Mouse (Mus musculus) forebrain, embryonic 14.5 days (tissue): ENCODE results near the gene Scgb2b27. TPM values are rescaled to one million over a fixed set of nuclear protein-coding genes. Genes with fewer than 3 reads are reported as not detected.
"Not testable (repeated sequence)": the region's sequence is repeated elsewhere in the genome, so short reads cannot be mapped to it uniquely, and the experiment has no call there.

Experiments used
- ATAC-seq: fragments of 200-750 bp; cut with Nextera tagmentation; 2 replicates; pipeline ENCODE4 v1.8.0; 2017; ENCODE audit warnings: mild to moderate bottlenecking, moderate library complexity
- DNase-seq: peaks from one replicate; pipeline ENCODE4 v3.0.0-alpha.2; 2015; ENCODE audit warnings: low spot score
- H3K27ac ChIP-seq: fragments of 300-500 bp; sonication (generic); 2 replicates; pipeline ENCODE4 v1.5.1; 2014; ENCODE audit warnings: low read depth, mild to moderate bottlenecking, control low read depth, low read length, moderate library complexity
- H3K27me3 ChIP-seq: fragments of 300-500 bp; sonication (generic); replicated peaks from 2 replicates; pipeline ENCODE4 v1.6.1; 2014; ENCODE audit warnings: low read length, control low read depth, mixed read lengths; ENCODE audit not compliant: control insufficient read depth, insufficient read depth
- H3K36me3 ChIP-seq: fragments of 300-500 bp; sonication (generic); 2 replicates; pipeline ENCODE4 v1.6.1; 2014; ENCODE audit warnings: low read length, control low read depth; ENCODE audit not compliant: control insufficient read depth, insufficient read depth
- H3K4me1 ChIP-seq: fragments of 300-500 bp; sonication (generic); 2 replicates; pipeline ENCODE4 v1.6.1; 2014; ENCODE audit warnings: antibody characterized with exemption, low read length, control low read depth; ENCODE audit not compliant: control insufficient read depth, insufficient read depth
- H3K4me2 ChIP-seq: fragments of 300-500 bp; sonication (generic); 2 replicates; pipeline ENCODE4 v1.6.1; 2014; ENCODE audit warnings: mild to moderate bottlenecking, control low read depth, low read length
- H3K4me3 ChIP-seq: fragments of 300-500 bp; sonication (generic); 2 replicates; pipeline ENCODE4 v1.5.1; 2014; ENCODE audit warnings: low read depth, low read length, control low read depth
- H3K9ac ChIP-seq: fragments of 300-500 bp; sonication (generic); 2 replicates; pipeline ENCODE4 v1.6.1; 2014; ENCODE audit warnings: mild to moderate bottlenecking, low read length, control low read depth, moderate library complexity
- H3K9me3 ChIP-seq: fragments of 300-500 bp; sonication (generic); replicated peaks from 2 replicates; pipeline ENCODE4 v1.6.1; 2016; ENCODE audit warnings: low read length, control low read depth, mixed read lengths; ENCODE audit not compliant: control insufficient read depth
- WGBS: fragments of 180-500 bp; shearing (Covaris S2); extraction: QIAGEN DNeasy Blood & Tissue Kit; methylation state at CpG from one replicate; pipeline ENCODE4 v1.1.7; 2014; 5-methylcytosine and 5-hydroxymethylcytosine counted together
- polyA plus RNA-seq: library from polyadenylated mRNA; unstranded; fragments of >200 nt; fragmentation: Nextera tagmentation; extraction: Ambion mirVana; gene quantifications from 2 replicates; pipeline ENCODE4 v1.2.1, GENCODE M21; 2014

Gene Scgb2b27
- polyA plus RNA-seq = not detected in 2 replicates

- WGBS = 73% methylated on average over 4 of the region's 4 CpGs
- Histone ChIP-seq H3K4me2 (no peak within 1 kb of the TSS), H3K4me1 (no peaks in the 10 kb centered on the region), H3K36me3 (no peaks in the 10 kb centered on the region), H3K27ac (no peak within 1 kb of the TSS), H3K4me3 (no peak within 1 kb of the TSS), H3K27me3 (no peaks in the 10 kb centered on the region), H3K9me3 (peaks cover 13% of the 10 kb centered on the region), H3K9ac (no peak within 1 kb of the TSS)
- ATAC-seq (no peak), DNase-seq (no peak)
Measured at GRCm38 (mm10) chr7:34013842-34014241, at the start of gene Scgb2b27. Gene Scgb2b27 (minus strand): TSS chr7:34013942.

DNA sequence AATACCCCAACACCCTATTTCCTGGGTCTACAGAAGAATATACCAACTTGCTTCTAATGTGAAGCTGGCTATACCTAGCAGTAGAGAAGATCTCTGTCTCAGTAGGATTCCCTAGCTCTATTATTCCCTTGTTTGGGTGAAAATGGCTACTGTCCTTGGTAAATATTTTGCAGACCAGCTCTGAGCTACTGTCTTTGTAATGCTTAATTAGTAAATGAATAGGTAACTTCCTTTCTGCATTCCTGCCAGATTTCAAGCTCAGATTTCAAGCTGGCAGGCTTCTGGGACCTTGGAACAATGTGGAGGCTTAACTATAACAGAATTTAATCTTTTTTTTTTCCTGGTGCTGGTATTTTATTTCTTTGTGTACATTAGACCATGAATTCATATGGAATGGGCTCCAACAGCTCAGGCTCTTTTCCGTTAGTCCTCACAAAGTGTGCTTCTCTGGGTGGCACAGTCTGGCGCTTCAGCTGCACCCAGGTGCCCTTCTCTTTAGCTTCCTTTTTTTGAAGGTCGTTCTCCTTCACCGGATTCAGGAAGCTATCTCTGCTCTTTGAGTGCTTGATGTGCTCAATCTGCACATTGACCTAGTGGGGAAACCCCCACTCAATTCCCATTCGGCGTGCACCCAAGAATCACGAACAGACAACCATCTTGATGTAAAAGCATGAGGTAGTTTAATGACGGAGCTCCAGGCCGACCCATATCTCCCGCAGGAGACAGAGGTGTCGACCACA is 22.5 kb upstream of the Scgb2b27 start:
- not testable (repeated sequence) for H3K4me1 ChIP-seq, DNase-seq, H3K27ac ChIP-seq, H3K36me3 ChIP-seq, ATAC-seq, H3K9ac ChIP-seq, H3K4me2 ChIP-seq, H3K9me3 ChIP-seq, H3K4me3 ChIP-seq, H3K27me3 ChIP-seq
- 88% methylated on average over 11 of the region's 11 CpGs for WGBS

- not testable (repeated sequence) for H3K9ac ChIP-seq, H3K27ac ChIP-seq, DNase-seq, H3K36me3 ChIP-seq, ATAC-seq, H3K4me3 ChIP-seq, H3K27me3 ChIP-seq, H3K4me1 ChIP-seq, H3K4me2 ChIP-seq, H3K9me3 ChIP-seq
- 83% methylated on average over 2 of the region's 4 CpGs for WGBS
Measured at GRCm38 (mm10) chr7:34034579-34034978, 20.8 kb upstream of the Scgb2b27 start.

GRCm38 (mm10) chr7:34030026-34030425 is 16.3 kb upstream of the Scgb2b27 start:
- ATAC-seq = no peak
- 95% methylated on average over 11 of the region's 11 CpGs for WGBS
- Histone ChIP-seq H3K27ac (no peak overlapping the region), H3K4me1 (no peaks in the 10 kb centered on the region), H3K36me3 (no peaks in the 10 kb centered on the region), H3K27me3 (no peaks in the 10 kb centered on the region), H3K4me2 (no peak overlapping the region), H3K9ac (no peak overlapping the region), H3K9me3 (0 out of 2 replicates have a peak, but pooled peaks cover 6% of the 10 kb centered on the region), H3K4me3 (no peak overlapping the region)
- DNase-seq = no peak

DNA sequence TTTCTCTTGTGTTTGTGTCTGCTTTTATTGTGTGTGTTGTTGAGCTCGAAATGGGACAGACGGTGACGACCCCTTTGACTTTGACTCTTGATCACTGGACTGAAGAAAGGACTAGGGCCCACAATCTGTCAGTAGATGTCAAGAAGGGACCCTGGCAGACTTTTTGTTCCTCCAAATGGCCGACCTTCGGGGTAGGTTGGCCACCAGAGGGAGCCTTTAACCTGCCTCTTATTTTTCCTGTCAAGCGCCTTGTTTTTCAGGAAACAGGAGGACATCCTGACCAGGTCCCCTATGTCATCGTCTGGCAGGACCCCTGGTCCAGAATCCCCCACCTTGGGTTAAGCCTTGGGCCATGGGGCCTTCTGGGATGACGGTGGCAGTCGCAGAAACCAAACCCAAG is 13.5 kb upstream of the Scgb2b27 start:
- H3K4me1 ChIP-seq, ATAC-seq, H3K27ac ChIP-seq, H3K9me3 ChIP-seq, H3K4me3 ChIP-seq, H3K36me3 ChIP-seq, H3K4me2 ChIP-seq, H3K27me3 ChIP-seq, H3K9ac ChIP-seq, DNase-seq: not testable (repeated sequence)
- WGBS = 80% methylated on average over 9 of the region's 9 CpGs

GRCm38 (mm10) chr7:34025641-34026040 is 11.9 kb upstream of the Scgb2b27 start:
- no peak overlapping the region for H3K27ac ChIP-seq
- no peak overlapping the region for H3K4me3 ChIP-seq
- H3K9me3 ChIP-seq = peaks cover 7% of the 10 kb centered on the region; the same call in 1 of the 2 replicates
- ATAC-seq (no peak), DNase-seq (no peak)
- H3K4me2 ChIP-seq = no peak overlapping the region
- no peak overlapping the region for H3K9ac ChIP-seq
- 84% methylated on average over 4 of the region's 4 CpGs for WGBS
- H3K4me1 ChIP-seq = no peaks in the 10 kb centered on the region
- no peaks in the 10 kb centered on the region for H3K36me3 ChIP-seq
- H3K27me3 ChIP-seq = no peaks in the 10 kb centered on the region

GRCm38 (mm10) chr7:34021183-34021582 is 7.4 kb upstream of the Scgb2b27 start, which contains the start of gene Scgb1b27:
Gene Scgb1b27 (plus strand): TSS chr7:34021483.
- 100% methylated on average over 1 of the region's 1 CpGs for WGBS
- not testable (repeated sequence) for H3K36me3 ChIP-seq, H3K27me3 ChIP-seq, DNase-seq, H3K9me3 ChIP-seq, H3K4me2 ChIP-seq, H3K4me1 ChIP-seq, ATAC-seq, H3K27ac ChIP-seq, H3K9ac ChIP-seq, H3K4me3 ChIP-seq

GRCm38 (mm10) chr7:33982281-33982680 is 31.5 kb downstream of the Scgb2b27 start:
- H3K4me3 ChIP-seq, H3K4me1 ChIP-seq, H3K36me3 ChIP-seq, ATAC-seq, H3K27ac ChIP-seq, H3K4me2 ChIP-seq, H3K27me3 ChIP-seq, H3K9ac ChIP-seq, H3K9me3 ChIP-seq, DNase-seq: not testable (repeated sequence)
- WGBS = 26% methylated on average over 8 of the region's 9 CpGs
